Mouse (Mus musculus): ENCODE results near the gene Lbh. TPM values are rescaled to one million over a fixed set of nuclear protein-coding genes. Genes with fewer than 3 reads are reported as not detected.

The Lbh gene
- polyA plus RNA-seq, 1 experiment from 2014 or later = 4.7 TPM

DNA sequence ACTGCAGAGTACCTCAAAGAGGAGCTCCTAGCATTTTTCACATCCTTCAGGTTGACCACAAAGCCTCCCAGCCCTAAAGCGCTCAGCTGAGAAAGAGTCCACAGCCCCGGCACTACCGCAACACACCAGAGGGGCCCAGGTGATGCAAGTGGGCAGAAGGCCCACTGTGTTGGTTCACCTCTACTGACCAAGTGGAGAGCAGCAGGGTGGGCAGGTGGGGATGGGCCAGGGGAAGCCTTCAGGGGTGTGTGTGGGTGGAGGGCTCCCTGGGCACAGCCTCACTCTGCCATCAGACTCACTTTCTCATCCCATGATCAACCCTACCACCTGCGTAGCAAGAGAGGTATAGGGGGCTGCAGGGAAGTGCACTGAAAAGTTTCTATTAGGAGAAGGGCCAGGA, 42.1 kb downstream of the Lbh start:
- ATAC-seq (replicated peaks; ENCODE audit: insufficient number of reproducible peaks, low FRiP score, low TSS enrichment, low read depth) (no peak), DNase-seq (ENCODE audit: low spot score) (no peak)
- Histone ChIP-seq H3K4me3 (ENCODE audit: low read depth, low read length) (no peak overlapping the region), H3K4me2 (ENCODE audit: low read depth, low read length) (no peak overlapping the region), H3K27me3 (ENCODE audit: control insufficient read depth, insufficient read depth, low read length) (no peaks in the 10 kb centered on the region), H3K9ac (replicated peaks; ENCODE audit: low read length) (no peak overlapping the region), H3K27ac (replicated peaks; ENCODE audit: low read depth, low read length) (no peak overlapping the region), H3K36me3 (replicated peaks; ENCODE audit: control insufficient read depth, insufficient read depth, low read depth, low read length) (no peaks in the 10 kb centered on the region), H3K4me1 (ENCODE audit: control insufficient read depth, insufficient read depth, low read length) (no peaks in the 10 kb centered on the region), H3K9me3 (replicated peaks; ENCODE audit: control insufficient read depth, low read length) (no peaks in the 10 kb centered on the region)
- 88% methylated on average over 4 of the region's 4 CpGs for WGBS

DNA sequence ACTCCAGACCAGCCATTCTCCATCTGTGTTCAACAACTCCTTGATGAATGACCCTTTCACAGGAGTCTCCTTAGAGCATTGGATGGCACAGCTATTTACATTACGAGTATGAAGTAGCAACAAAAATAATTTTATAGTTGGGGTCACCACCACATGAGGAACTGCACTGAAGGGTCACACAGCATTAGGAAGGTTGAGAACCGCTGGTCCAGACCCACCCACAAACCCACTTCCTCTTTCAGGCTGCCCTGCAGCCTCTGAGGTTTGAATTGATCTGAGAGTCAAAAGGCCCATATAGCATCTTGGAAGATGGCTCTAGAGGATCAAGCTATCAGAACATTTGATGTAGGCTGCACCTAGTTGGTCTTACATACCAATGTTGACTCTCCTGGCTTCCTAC, 42.8 kb downstream of the Lbh start:
- H3K4me2 ChIP-seq (ENCODE audit: low read depth, low read length) = no peak overlapping the region
- no peaks in the 10 kb centered on the region for H3K27me3 ChIP-seq (ENCODE audit: control insufficient read depth, insufficient read depth, low read length)
- no peaks in the 10 kb centered on the region for H3K36me3 ChIP-seq (replicated peaks; ENCODE audit: control insufficient read depth, insufficient read depth, low read depth, low read length)
- H3K9me3 ChIP-seq (replicated peaks; ENCODE audit: control insufficient read depth, low read length) = no peaks in the 10 kb centered on the region
- H3K27ac ChIP-seq (replicated peaks; ENCODE audit: low read depth, low read length) = no peak overlapping the region
- 85% methylated on average over 2 of the region's 2 CpGs for WGBS
- ATAC-seq (replicated peaks; ENCODE audit: insufficient number of reproducible peaks, low FRiP score, low TSS enrichment, low read depth) (no peak), DNase-seq (ENCODE audit: low spot score) (no peak)
- H3K4me1 ChIP-seq (ENCODE audit: control insufficient read depth, insufficient read depth, low read length) = no peaks in the 10 kb centered on the region
- H3K9ac ChIP-seq (replicated peaks; ENCODE audit: low read length) = no peak overlapping the region
- H3K4me3 ChIP-seq (ENCODE audit: low read depth, low read length) = no peak overlapping the region

DNA sequence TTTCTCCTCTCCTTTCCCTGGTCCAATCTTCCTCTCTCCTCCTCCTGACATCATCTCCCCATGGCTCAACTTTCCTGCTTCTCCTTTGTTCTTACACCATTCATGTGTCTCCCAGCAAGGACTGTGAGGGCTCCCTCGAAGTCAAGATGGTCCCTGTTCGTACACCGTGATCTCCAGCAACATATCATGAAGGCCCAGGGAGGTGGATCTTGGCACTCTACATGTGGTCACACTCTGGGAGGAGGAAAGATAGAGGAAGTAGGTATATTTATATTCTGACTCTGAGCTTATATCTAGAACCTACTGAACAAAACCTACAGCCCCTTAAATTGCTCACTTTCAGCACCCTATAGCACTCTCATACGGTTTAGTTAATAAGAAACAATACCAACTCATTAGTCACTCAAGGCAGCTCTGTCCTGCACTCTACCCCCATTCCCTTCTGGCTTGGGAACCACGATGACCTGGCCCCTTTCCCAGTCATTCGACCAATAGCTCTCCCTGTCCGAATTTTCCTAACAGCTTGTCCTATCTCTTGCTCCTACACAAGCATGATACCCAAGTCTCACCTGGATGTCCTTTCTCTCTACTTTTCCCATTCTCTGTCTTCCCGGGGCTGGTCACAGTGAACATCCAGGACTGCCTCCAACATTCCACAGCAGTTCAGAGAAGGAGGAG, 44.0 kb downstream of the Lbh start:
- Histone ChIP-seq H3K4me1 (ENCODE audit: control insufficient read depth, insufficient read depth, low read length) (no peaks in the 10 kb centered on the region), H3K36me3 (replicated peaks; ENCODE audit: control insufficient read depth, insufficient read depth, low read depth, low read length) (no peaks in the 10 kb centered on the region), H3K27ac (replicated peaks; ENCODE audit: low read depth, low read length) (no peak overlapping the region), H3K4me2 (ENCODE audit: low read depth, low read length) (no peak overlapping the region), H3K4me3 (ENCODE audit: low read depth, low read length) (no peak overlapping the region), H3K9ac (replicated peaks; ENCODE audit: low read length) (no peak overlapping the region), H3K27me3 (ENCODE audit: control insufficient read depth, insufficient read depth, low read length) (no peaks in the 10 kb centered on the region), H3K9me3 (replicated peaks; ENCODE audit: control insufficient read depth, low read length) (no peaks in the 10 kb centered on the region)
- DNase-seq (ENCODE audit: low spot score) = no peak
- 81% methylated on average over 8 of the region's 8 CpGs for WGBS
- no peak for ATAC-seq (replicated peaks; ENCODE audit: insufficient number of reproducible peaks, low FRiP score, low TSS enrichment, low read depth)

DNA sequence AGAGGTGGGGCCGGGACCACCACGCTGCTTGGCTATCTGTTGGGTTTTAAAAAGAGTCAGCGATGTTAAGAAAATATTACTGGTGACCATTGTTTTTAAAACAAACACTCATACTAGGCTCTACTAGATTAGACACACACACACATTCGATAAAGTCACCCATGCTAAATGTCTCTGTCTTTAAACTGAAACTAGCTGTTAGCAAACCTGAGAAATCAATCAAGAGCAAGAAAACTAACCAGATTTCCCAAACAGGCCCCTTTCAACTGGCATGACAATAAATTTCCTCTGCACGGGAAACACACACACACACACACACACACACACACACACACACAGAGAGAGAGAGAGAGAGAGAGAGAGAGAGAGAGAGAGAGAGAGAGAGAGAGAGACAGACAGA, 47.6 kb downstream of the Lbh start:
- Histone ChIP-seq H3K36me3 (replicated peaks; ENCODE audit: control insufficient read depth, insufficient read depth, low read depth, low read length) (no peaks in the 10 kb centered on the region), H3K9me3 (replicated peaks; ENCODE audit: control insufficient read depth, low read length) (no peaks in the 10 kb centered on the region), H3K9ac (replicated peaks; ENCODE audit: low read length) (no peak overlapping the region), H3K27me3 (ENCODE audit: control insufficient read depth, insufficient read depth, low read length) (no peaks in the 10 kb centered on the region), H3K4me1 (ENCODE audit: control insufficient read depth, insufficient read depth, low read length) (no peaks in the 10 kb centered on the region), H3K27ac (replicated peaks; ENCODE audit: low read depth, low read length) (no peak overlapping the region), H3K4me2 (ENCODE audit: low read depth, low read length) (no peak overlapping the region), H3K4me3 (ENCODE audit: low read depth, low read length) (no peak overlapping the region)
- 76% methylated on average over 5 of the region's 5 CpGs for WGBS
- DNase-seq (ENCODE audit: low spot score) (no peak), ATAC-seq (replicated peaks; ENCODE audit: insufficient number of reproducible peaks, low FRiP score, low TSS enrichment, low read depth) (no peak)

DNA sequence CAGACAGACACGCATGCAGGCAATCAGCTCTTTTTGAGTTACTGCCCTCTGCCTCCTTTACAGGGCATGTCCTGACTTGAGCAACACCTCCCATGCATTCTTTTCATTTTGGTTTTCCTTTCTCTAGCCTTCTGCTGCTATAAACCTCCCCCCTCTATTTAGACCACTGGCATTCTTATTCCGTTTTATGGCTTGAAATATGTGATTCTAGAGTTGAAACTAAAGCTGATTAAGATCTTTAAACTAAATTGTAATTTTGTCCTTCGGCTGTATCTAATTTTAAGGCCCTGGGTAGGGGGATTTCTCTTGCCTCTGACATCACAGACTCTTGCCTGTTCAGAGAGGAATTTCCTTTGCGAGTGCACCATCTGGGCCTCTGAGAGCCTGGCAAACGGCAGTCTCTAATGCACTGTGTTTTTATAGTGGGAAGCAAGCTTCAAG, 48.0 kb downstream of the Lbh start:
- H3K4me2 ChIP-seq (ENCODE audit: low read depth, low read length) = no peak overlapping the region
- WGBS = 30% methylated on average over 5 of the region's 5 CpGs
- no peak overlapping the region for H3K27ac ChIP-seq (replicated peaks; ENCODE audit: low read depth, low read length)
- H3K36me3 ChIP-seq (replicated peaks; ENCODE audit: control insufficient read depth, insufficient read depth, low read depth, low read length) = no peaks in the 10 kb centered on the region
- H3K27me3 ChIP-seq (ENCODE audit: control insufficient read depth, insufficient read depth, low read length) = no peaks in the 10 kb centered on the region
- H3K9me3 ChIP-seq (replicated peaks; ENCODE audit: control insufficient read depth, low read length) = no peaks in the 10 kb centered on the region
- no peak overlapping the region for H3K4me3 ChIP-seq (ENCODE audit: low read depth, low read length)
- DNase-seq (ENCODE audit: low spot score) (peak; percentile 58), ATAC-seq (replicated peaks; ENCODE audit: insufficient number of reproducible peaks, low FRiP score, low TSS enrichment, low read depth) (no peak)
- H3K4me1 ChIP-seq (ENCODE audit: control insufficient read depth, insufficient read depth, low read length) = no peaks in the 10 kb centered on the region
- H3K9ac ChIP-seq (replicated peaks; ENCODE audit: low read length) = no peak overlapping the region

DNA sequence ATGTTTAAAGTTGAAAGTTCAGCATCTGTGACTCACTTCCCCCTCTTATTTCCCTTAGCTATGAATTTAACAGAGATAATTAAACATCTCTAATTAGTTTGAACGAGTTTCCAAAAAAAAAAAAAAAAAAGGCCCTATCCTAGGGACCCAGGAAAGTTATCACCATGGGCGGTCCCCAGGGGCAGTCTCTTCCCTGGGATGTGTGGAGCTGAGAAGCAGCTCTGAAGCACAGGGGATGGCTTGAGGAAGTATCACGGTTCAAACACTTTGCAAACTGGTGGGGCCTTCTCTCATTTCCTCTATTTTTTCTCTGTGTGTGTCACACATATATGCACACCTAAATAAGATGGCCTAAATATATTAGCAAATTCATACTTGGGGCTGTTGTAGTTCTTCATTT, 48.8 kb downstream of the Lbh start:
- Histone ChIP-seq H3K4me1 (ENCODE audit: control insufficient read depth, insufficient read depth, low read length) (no peaks in the 10 kb centered on the region), H3K27ac (replicated peaks; ENCODE audit: low read depth, low read length) (no peak overlapping the region), H3K4me2 (ENCODE audit: low read depth, low read length) (no peak overlapping the region), H3K9ac (replicated peaks; ENCODE audit: low read length) (no peak overlapping the region), H3K36me3 (replicated peaks; ENCODE audit: control insufficient read depth, insufficient read depth, low read depth, low read length) (no peaks in the 10 kb centered on the region), H3K9me3 (replicated peaks; ENCODE audit: control insufficient read depth, low read length) (no peaks in the 10 kb centered on the region), H3K27me3 (ENCODE audit: control insufficient read depth, insufficient read depth, low read length) (no peaks in the 10 kb centered on the region), H3K4me3 (ENCODE audit: low read depth, low read length) (no peak overlapping the region)
- ATAC-seq (replicated peaks; ENCODE audit: insufficient number of reproducible peaks, low FRiP score, low TSS enrichment, low read depth) = no peak
- no peak for DNase-seq (ENCODE audit: low spot score)
- WGBS = 33% methylated on average over 3 of the region's 3 CpGs

DNA sequence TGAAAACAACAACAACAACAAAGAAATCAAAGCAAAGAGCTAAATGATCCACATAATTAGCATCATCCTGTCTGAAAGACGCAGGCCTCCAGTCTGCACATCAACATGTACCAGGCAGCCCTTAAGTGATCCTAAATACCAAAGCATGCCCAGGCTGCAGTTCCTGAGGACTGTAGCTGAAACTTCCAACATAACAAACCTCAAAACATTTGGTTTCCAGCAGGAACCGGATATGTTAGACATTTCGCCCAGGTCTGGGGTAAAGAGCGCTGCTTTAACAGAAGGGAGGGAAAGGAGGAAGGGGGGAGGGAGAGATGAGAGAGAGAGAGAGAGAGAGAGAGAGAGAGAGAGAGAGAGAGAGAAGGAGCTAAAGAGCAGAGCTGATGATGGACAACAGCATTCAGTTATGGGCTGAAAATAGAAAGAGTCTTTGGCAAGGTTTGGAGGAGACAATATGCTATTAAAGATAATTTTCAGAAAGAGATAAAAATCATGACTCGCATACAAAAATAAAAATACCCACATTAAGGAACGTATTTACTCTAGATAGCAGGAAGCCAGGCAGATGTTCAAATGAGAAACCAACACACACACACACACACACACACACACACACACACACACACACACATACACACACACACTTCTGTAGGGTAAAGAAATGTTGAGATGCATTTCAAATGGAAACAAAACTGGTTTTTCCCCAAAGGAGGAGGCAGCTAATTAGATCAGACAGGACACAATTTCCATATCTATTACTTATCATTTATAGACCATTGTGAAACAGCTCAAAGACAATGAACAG, 49.5 kb downstream of the Lbh start:
- no peaks in the 10 kb centered on the region for H3K9me3 ChIP-seq (replicated peaks; ENCODE audit: control insufficient read depth, low read length)
- H3K4me2 ChIP-seq (ENCODE audit: low read depth, low read length) = no peak overlapping the region
- H3K27ac ChIP-seq (replicated peaks; ENCODE audit: low read depth, low read length) = no peak overlapping the region
- no peak for ATAC-seq (replicated peaks; ENCODE audit: insufficient number of reproducible peaks, low FRiP score, low TSS enrichment, low read depth)
- WGBS = 57% methylated on average over 6 of the region's 6 CpGs
- H3K4me3 ChIP-seq (ENCODE audit: low read depth, low read length) = no peak overlapping the region
- H3K36me3 ChIP-seq (replicated peaks; ENCODE audit: control insufficient read depth, insufficient read depth, low read depth, low read length) = no peaks in the 10 kb centered on the region
- DNase-seq (ENCODE audit: low spot score) = peak; percentile 34
- H3K27me3 ChIP-seq (ENCODE audit: control insufficient read depth, insufficient read depth, low read length) = no peaks in the 10 kb centered on the region
- H3K4me1 ChIP-seq (ENCODE audit: control insufficient read depth, insufficient read depth, low read length) = no peaks in the 10 kb centered on the region
- H3K9ac ChIP-seq (replicated peaks; ENCODE audit: low read length) = no peak overlapping the region

DNA sequence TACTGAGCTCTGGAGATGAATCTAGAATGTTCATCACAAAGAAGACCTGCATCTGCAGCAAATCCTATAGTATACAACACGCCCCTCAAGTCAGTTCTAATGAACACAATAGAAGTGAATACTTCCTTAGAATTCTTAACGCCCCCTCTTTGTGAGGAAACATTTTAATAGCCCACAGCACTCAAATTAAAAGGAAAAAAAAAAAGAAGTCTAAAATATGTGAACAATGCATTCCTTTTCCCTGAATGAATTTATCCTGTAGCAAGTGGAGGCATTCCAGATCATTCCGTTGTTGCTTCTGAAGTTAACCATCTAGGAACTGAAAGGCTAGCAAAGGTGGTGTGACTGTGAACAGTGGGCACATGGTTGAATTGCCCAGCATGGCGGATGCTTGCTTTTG, 50.6 kb downstream of the Lbh start:
- Histone ChIP-seq H3K4me1 (ENCODE audit: control insufficient read depth, insufficient read depth, low read length) (no peaks in the 10 kb centered on the region), H3K9ac (replicated peaks; ENCODE audit: low read length) (no peak overlapping the region), H3K4me2 (ENCODE audit: low read depth, low read length) (no peak overlapping the region), H3K4me3 (ENCODE audit: low read depth, low read length) (no peak overlapping the region), H3K27ac (replicated peaks; ENCODE audit: low read depth, low read length) (no peak overlapping the region), H3K27me3 (ENCODE audit: control insufficient read depth, insufficient read depth, low read length) (no peaks in the 10 kb centered on the region), H3K9me3 (replicated peaks; ENCODE audit: control insufficient read depth, low read length) (no peaks in the 10 kb centered on the region), H3K36me3 (replicated peaks; ENCODE audit: control insufficient read depth, insufficient read depth, low read depth, low read length) (no peaks in the 10 kb centered on the region)
- WGBS = 66% methylated on average over 4 of the region's 4 CpGs
- DNase-seq (ENCODE audit: low spot score) = no peak
- ATAC-seq (replicated peaks; ENCODE audit: insufficient number of reproducible peaks, low FRiP score, low TSS enrichment, low read depth) = no peak
